Mouse (Mus musculus) retina, postnatal 7 days (tissue): ENCODE data around the gene Rrp1.

Source experiments
- DNase-seq: peaks from one replicate; pipeline ENCODE4 v3.0.0-alpha.2; 2012; ENCODE audit warnings: low read depth, low spot score

Gene Rrp1

DNA sequence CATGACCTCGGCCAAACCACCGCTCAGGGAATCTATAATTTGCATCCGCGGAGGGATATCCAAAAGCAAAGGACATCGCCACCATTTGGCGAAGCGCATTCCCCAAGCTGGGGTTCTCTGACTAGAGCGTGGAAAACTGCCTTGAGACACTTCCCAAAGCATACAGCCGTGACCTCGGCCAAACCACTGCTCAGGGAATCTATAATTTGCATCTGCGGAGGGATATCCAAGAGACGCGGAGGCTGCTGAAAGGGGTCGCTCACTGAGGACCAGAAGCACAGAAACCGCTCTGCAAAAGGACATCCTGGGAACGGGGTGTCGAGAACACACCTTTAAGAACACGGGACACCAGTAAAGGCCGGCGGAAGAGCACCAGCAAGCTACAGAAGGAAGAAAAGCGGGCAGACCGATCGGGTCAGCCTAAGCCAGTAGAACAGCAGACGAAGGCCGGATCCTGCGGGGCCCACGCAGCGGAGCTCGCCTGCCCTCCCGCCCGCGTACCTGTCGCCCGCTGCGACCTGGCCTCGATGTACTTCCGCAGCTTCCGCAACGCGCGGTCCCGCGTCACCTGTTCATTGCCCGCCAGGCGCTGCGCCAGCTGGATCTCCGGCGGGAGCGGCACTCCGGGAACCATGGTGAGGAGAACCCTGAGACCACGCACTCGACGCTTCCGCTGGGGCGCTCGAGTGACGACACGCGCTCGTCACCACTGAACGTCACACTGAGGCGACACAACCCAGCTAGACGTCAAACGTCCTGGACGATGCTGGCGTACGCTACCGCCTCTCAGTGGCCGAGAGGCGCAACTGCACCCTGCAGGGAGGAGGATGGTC, at the start of gene Rrp1:
Gene Rrp1 (minus strand): TSS at position 725 of the 833 bp plus-strand sequence.
- DNase-seq, result peak; percentile 95

DNA sequence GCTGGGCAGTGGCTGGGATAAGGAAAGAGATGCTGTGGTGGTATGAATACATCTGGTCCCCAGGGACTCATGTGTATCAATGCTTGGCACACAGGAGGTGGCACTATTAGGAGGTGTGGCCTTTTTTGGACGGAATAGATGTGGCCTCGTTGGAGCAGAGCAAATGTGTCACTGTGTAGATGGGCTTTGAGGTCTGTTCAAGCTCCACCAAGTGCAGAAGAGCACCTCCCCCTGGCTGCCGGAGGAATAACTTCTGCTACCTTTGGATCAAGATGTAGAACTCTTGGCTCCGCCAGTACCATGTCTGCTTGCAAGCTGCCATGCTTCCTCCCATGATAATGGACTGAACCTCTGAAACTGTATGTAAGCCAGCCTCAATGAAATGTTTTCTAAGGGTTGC, 48.9 kb upstream of the Rrp1 start:
- DNase-seq, result no peak

DNA sequence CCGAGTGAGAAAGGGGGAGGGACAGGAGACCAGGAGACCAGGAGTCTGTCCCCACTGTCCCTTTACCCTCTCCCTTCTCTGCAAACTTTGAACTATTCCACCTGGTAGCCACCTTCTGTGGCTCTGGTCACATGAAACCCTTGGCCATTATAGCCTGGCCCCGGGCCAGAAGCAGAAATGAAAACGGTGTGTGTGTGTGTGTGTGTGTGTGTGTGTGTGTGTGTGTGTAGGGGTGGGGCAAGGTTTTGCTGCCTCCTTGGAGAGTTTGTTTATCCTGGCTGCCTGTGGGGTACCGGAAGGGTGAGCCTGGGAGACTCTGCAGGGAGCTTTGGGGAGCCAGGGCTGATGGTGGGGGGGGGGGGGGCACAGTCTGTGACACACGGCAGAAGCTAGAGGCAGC, 47.6 kb upstream of the Rrp1 start:
- DNase-seq, result no peak

DNA sequence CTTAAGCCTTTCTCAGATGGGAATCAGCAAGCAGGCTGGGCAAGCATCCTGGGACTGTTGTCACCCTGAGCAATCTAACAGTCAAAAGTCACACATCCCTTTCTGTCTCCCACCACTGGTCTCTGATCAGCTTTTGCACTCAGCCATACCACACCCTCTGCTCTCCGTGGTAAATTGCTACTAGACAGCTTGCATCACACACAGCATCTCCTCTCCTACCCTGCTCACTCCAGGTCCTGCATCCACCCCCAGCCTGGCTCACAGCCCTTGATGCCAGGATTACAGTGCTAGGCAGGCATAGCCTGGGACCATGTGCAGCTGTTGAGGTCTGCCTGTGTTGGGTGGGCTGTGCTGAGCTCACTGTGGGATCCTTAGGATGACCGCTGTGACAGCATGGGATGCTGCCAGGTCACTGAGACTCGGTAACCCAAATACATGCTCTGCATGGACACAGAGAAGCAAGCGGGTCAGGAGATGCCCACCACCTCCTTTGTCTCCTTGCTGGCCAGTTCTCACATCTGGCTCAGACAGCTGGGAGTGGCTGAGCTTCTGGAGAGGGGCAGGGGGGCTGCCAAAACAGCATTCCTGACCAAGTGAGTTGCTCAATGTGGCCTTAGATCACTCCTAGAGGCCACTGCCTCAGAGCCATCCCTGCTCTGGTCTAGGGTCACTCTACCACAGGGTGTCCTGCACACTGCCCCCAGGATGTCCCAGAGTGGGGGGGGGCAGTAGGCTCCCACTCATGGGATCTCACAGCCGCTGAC, 45.7 kb upstream of the Rrp1 start:
- DNase-seq, result no peak

DNA sequence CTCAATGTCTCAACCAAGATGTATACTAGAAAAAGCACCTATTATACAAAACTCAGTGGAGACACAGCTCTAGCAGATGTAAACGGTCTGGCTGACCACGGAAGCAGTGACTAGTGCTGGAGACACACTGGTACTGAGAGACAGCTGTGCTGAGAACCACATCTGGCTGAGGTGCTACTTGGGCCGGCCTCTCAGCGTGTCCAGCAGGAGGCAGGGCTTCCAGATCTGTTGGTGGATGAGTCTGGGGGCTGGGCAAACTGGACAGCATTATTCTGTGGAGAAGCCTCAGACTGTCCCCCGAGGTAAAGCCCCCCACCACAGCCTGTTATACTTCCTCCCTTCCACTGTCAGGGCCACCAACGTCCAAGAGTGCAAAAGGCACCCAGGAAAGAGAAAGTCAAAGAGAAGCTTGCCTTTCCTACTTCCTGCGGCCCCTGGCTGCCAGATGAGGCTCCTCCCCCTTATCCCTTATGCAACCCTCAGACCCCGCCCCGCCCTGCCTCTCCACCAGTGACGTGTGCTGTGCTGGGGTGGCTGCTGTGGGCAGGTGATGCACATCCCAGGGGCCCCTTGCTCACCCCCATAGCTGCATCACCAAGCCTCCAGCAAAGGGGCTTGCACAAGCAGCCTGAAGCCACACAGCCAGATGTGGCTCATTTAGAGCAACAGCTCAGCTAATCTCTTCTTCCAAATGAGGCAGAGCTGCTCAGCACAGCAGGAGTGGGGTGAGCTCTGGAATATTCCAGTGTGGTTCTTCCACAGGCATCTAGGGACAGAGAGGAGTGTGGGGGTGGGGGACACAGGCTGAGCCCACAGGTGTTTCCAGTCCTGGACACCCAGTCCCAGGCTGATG, 44.9 kb upstream of the Rrp1 start:
- DNase-seq, result no peak

DNA sequence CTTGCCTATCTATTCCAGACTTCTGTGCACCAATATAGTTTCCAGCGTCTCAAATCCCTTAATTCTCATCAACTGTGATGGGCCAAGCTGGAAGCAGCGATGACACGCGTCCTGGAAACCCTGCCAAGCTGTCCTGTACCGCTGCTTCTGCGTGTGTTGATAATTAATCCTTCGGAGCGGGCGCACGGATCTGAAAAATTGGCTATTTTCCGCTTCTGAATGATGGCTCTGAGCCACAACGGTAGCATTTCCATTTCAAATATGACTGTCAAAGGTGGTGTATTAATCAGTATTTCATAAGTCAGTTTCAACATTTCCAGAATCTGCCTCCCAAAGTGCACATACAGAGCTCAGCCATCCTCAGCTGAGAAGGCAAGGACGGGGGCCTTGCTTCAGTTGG, 43.9 kb upstream of the Rrp1 start:
- DNase-seq, result no peak

DNA sequence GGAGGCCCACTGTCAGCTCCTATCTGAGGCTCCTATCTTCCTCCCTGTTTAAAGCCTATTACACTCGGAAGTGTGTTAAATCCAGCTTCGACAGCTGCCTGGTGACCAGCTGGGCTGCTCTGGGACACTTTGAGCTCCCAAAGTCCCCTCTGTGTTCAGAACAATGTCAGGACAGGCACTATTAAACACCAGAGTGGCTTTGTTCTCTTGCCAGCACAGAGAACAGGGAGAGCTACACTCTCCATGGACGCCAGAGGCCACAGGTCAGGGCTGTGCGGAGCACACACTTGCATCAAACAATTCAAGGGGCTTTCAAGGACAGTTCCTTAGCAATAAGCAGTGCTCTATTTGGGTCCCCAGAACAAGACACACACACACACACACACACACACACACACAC, 39.8 kb upstream of the Rrp1 start:
- DNase-seq, result no peak

DNA sequence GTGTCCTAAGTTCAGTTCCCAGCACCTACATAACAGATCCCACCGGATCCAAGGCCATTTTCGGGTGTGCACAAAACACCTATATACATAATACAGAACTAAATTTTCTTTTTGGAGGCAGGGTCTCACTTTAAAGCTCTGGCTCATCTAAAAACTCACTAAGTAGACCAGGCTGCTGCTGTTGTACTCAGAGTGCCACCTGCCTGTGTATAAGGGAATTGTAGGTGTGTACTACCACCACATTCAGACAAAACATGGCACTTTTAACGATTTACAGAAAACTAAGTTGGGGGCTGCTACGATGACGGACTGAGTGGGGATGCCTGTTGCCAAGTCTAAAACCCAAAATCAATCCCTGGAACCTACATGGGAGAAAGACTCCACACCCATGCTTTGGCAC, 37.9 kb upstream of the Rrp1 start:
- DNase-seq, result no peak

DNA sequence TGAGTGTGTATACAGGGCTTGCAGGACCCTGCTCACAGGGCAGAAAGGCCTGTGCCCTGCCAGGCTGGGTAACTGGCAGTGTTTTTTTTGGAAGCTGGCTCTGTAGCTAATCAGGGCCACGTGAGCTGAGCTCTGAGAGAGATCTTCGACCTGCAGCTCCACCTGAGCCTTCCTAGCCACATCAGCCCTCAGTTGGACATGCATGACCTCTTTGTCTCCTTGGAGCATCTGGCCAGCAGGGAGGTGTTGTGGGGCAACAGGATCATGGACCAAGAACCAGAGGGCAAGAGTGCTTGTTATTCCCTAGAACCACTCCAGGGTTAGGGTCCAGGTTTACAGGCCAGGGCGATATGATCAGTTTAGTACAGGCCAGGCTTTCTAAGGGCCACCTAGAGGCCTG, 34.6 kb upstream of the Rrp1 start:
- no peak for DNase-seq

DNA sequence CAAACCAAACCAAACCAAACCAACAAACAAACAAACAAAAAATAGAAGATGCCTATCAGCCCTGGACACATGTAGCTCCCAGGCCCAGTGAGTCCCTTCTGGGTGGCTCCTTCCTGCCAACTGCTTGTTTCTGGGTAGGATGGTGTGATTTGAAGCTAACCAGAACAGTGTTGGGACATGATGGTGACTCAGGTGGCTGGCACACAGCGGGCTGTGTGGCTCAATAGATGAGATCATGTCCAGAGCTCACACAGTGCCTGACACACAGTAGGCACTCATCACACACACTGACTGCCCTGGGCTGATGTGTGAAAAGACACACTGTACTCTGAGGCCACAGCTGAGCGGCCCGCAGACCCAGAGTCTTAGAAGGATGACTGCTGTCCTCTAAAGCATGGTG, 33.4 kb upstream of the Rrp1 start:
- DNase-seq, result no peak

DNA sequence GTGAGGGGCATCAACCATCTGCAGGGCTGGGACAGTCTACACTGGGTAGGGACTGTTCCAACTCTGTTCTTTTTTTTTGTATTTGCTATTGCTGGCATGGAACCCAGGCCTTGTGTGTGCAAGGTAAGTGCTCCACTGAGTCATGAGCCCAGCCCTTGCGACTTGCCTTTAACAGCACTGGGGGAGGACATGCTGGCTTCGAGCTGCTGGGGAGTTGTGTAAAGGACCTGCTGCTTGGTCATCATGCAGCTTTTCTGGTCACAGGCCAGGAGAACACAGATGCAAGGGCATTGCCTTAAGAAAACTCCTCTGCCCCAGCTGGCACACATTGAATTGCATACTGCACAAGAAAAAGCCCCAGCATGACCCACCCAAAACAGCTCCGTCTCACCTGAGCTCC, 29.4 kb upstream of the Rrp1 start:
- DNase-seq, result no peak

DNA sequence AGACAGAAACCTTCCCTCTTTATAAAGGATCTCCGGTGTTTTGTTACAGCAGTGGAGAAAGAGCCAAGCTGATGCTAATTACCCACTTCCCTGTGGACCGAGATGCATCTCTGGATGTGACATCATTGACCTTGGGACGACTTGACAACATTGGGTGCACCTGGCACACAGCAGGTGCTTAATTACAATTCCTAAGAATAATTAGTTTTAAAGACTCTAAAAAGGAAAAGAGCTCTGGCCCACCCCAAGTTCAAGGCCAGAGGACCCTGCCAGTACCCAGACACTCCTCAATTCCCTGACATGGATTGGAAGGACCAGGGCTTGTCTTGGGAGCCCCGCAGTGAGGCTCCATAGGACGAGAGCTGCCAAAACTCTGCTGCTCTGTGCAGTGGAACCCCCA, 28.8 kb upstream of the Rrp1 start:
- DNase-seq, result no peak

DNA sequence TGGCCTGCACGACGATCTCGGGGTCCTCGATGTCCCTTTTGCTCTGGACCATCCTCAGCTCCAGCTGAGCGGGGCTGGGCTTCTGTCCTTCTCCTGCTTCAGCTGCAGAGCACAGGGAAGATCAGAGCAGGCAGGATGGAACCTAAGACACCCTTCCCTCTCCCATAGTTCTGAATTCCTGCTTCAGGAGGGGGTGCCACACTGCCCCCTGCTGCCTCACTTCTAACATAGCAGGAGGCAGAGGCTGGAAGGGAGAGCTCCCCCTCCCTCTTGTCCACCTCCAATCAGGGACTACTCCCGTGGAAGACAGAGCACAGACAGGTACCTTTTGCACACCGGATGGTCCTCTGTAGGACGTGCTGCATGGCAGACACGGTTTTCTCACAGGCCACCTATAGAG, 28.0 kb upstream of the Rrp1 start:
- no peak for DNase-seq

DNA sequence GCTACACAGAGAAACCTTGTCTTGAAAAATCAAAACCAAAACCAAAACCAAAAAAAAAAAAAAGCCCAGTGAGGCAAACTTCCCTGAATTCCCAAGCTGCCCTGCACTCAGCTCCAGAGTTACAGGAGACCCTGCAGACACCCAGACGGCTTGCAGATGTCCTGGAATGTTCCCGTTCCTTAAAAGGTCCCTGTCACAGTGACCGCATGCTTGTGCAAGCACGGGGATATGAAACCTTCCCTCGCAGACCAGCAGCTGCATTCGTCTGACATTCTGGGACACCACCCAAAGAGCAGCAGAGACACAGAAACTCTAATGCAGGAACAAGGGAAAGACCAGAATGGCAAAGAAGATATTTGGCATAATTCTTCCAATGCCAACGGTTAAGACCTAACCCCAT, 27.1 kb upstream of the Rrp1 start:
- no peak for DNase-seq

DNA sequence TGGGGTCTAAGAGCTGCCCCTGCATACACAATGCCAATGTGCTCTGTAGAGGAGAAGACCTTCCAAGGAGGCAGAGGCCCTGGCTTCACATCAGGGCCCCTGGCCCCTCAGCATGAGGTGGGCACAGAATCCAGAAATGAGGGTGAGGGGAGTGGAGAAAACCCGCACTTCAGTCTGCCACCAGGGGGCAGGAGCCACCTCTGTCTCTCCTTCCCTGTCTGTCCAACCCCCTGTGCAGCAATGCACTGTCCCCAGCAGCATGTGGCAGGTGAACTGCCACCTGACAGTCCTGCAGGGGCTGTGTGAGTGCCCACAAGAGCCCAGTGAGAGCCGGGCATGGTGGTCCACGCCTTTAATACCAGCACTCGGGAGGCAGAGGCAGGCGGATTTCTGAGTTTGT, 26.7 kb upstream of the Rrp1 start:
- DNase-seq, result no peak

DNA sequence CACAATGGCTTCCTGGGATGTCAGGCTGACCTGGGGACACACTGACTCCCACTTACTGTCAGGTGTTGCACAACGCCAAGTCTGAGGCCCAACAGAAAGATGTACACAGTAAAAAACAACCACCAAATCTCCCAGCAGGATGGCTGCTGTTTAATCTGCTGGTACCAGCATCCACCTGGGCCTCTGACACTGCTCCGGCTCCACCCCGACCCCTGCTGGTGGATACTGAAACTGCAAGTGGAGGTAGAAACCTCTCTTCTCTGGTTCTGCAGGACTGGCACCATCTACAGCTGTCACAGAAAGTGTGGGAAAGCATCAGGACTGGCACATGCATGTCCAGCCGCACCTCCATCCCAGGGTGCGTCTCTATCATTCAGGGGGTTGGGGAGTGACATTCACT, 25.3 kb upstream of the Rrp1 start:
- peak; percentile 60 for DNase-seq

DNA sequence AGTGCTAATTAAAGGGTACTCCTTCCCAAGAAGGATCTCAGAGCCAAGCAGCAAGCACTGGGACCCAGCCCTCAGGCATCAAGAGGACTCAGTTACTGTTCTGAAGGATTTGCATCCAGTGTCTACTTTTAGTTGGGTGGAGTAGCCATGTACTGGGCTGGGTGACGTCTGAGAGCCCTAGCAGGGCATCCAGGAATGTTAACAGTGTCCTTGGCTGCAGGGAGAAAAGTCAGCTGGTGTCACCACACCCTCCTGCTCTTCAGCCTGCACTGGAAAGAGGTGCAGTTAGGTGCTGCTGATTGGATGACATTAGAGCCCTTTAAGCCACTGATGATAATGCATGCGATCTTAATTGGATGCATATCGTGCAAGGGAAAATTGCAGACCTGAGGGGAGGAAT, 20.0 kb upstream of the Rrp1 start:
- no peak for DNase-seq

DNA sequence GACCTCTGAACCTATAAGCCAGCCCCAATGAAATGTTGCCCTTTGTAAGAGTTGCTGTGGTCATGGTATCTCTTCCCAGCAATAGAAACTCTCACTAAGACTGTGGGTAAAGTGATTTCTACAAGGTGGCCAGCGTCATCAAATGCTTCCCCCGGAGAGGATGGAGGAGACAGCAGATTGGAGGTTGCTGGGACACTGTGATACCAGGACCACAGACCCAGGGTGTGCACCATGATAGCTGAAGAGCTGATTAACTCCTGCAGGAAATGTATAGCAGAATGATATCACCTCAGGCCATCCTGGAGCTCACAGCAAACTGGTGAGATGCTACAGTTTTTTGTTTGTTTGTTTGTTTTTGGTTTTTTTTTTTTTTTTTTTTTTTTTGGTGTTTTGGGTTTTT, 16.9 kb upstream of the Rrp1 start:
- DNase-seq, result no peak

DNA sequence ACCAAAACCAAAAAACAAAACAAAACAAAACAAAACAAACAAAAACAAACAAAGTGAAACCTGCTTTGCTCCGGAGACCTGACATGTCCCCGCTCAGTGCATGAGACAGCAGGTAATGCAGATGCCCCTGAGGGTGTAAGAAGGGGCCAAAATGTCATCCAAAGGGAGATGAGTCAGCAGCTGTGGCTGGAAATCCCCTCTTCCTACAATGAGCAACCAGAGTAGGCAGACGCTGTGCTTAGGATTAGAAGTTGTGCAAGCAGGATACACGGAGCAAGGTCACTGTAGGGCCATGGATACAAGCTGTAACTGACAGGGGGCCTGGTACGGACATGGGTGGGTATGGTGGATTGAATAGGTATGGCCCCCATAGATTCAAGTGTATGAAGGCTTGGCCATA, 16.3 kb upstream of the Rrp1 start:
- DNase-seq, result no peak

DNA sequence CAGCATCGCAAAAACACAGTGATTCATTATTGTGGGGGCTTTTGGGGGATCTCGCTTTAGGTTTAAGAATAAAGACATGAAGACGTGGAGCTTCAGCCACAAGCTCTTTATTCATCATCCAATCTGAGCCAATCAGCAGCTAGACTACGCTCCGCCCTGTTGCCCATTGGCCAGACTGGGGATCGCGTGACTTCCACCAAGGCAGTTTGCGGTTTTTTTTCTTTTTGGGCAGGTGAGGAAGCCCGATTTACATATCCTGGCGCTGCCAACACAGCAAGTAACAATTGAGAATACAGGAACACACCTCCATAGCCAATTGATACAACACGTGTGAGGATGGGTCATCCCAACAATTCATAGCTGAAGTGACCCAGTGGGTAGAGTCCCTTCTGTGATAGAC, 15.2 kb upstream of the Rrp1 start:
- DNase-seq, result no peak

DNA sequence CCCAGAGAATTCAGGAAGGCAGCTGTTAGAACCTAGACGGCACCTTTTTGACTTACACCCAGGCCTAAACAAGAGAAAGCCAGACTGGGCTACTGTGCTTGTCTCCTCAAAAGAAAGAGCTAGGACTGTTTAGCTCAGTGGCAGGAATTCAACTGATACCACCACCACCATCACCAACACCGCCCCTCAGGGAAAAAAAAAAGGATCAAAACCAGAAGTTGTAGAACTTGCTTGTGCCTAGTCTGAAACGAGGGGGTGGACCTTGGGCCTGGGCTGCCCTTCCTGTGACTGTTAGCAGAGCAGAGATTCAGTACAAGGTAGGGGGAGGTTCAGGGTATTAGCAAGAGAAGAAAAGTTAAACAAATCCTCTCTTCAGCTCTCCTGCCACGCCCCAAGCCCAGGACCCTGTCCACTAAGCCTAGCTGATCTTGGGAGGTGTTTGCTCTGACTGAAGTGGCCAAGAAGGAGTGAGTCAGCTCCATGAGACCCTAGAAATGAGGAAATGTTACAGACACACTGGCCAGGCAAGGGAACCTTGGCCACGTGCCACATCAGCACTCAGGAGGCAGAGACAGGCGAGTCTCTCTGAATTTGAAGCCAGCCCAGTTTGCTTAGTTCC, 13.4 kb upstream of the Rrp1 start:
- no peak for DNase-seq
